Mouse (Mus musculus) ES-E14 (cell line): ENCODE data around the gene Mynn. TPM values are rescaled to one million over a fixed set of nuclear protein-coding genes. Genes with fewer than 3 reads are reported as not detected.

ENCODE experiments used
- DNase-seq: peaks from one replicate; pipeline ENCODE4 v3.0.0-alpha.2; 2013; ENCODE audit warnings: low read depth, low spot score
- H3K27ac ChIP-seq: 2 replicates; pipeline ENCODE4 v1.5.1; 2012; ENCODE audit warnings: low read depth, mild to moderate bottlenecking, low read length, moderate library complexity, mixed read lengths; ENCODE audit not compliant: poor library complexity, insufficient read depth, severe bottlenecking
- H3K36me3 ChIP-seq: 2 replicates; pipeline ENCODE4 v1.6.1; 2012; ENCODE audit warnings: mild to moderate bottlenecking, low read length, moderate library complexity, mixed read lengths; ENCODE audit not compliant: control insufficient read depth, poor library complexity, insufficient read depth, severe bottlenecking
- H3K4me1 ChIP-seq, 2 experiments: fragments of 150-350 bp in 1 of 2; sonication (generic) in 1 of 2; 2 replicates each; pipeline ENCODE4 v1.6.1; 2012; ENCODE audit warnings: low read length in 2 of 2, mild to moderate bottlenecking in 1 of 2, mixed read lengths in 1 of 2; ENCODE audit not compliant: control insufficient read depth in 2 of 2, insufficient read depth in 2 of 2, poor library complexity in 1 of 2
- H3K4me3 ChIP-seq, 2 experiments: fragments of 150-350 bp in 1 of 2; sonication (generic) in 1 of 2; 2 replicates each; pipeline ENCODE4 v1.5.1; 2012; ENCODE audit warnings: low read length in 2 of 2, low read depth in 1 of 2, mild to moderate bottlenecking in 1 of 2, mixed read lengths in 1 of 2; ENCODE audit not compliant: insufficient read depth in 1 of 2, poor library complexity in 1 of 2, severe bottlenecking in 1 of 2
- H3K9ac ChIP-seq: 2 replicates; pipeline ENCODE4 v1.6.1; 2012; ENCODE audit warnings: low read depth, mild to moderate bottlenecking, low read length, mixed read lengths; ENCODE audit not compliant: poor library complexity, insufficient read depth, severe bottlenecking
- H3K9me3 ChIP-seq: fragments of 150-350 bp; sonication (generic); 2 replicates; pipeline ENCODE4 v1.6.1; 2012; ENCODE audit warnings: low read depth, mild to moderate bottlenecking, low read length; ENCODE audit not compliant: control insufficient read depth, insufficient read depth
- CHD2 ChIP-seq: IDR thresholded peaks from 2 replicates; pipeline ENCODE4 v1.6.1; 2014; ENCODE audit warnings: mild to moderate bottlenecking, low read depth, low read length, inconsistent platforms
- HCFC1 ChIP-seq: IDR thresholded peaks from 2 replicates; pipeline ENCODE4 v1.6.1; 2012; ENCODE audit warnings: low read length, inconsistent platforms, borderline replicate concordance; ENCODE audit not compliant: insufficient read depth
- MAFK ChIP-seq: IDR thresholded peaks from 2 replicates; pipeline ENCODE4 v1.6.1; 2014; ENCODE audit warnings: mild to moderate bottlenecking, low read depth, low read length, inconsistent platforms; ENCODE audit not compliant: insufficient read depth
- ZC3H11A ChIP-seq: IDR thresholded peaks from 2 replicates; pipeline ENCODE4 v1.6.1; 2012; ENCODE audit warnings: low read depth, mild to moderate bottlenecking, inconsistent platforms, low read length, borderline replicate concordance
- ZNF384 ChIP-seq: IDR thresholded peaks from 2 replicates; pipeline ENCODE4 v1.6.1; 2012; ENCODE audit warnings: low read depth, low read length, inconsistent platforms
- in situ Hi-C, 2 experiments: fragments of 600-800 bp; cut with MboI; formaldehyde crosslinking; loops; one replicate each; pipeline ENCODE4 v1.15.1; 2025; ENCODE audit warnings: low sequenced_read_pairs in 2 of 2, inconsistent platforms in 1 of 2; ENCODE audit not compliant: unreplicated experiment in 2 of 2
- total RNA-seq: library from RNA; depleted of rRNA; stranded (reverse); fragments of 300-350 nt; gene quantifications from 2 replicates; pipeline ENCODE4 v1.2.3, GENCODE M21; 2012

Gene Mynn
- total RNA-seq, 1 experiment: 18.5 TPM

DNA sequence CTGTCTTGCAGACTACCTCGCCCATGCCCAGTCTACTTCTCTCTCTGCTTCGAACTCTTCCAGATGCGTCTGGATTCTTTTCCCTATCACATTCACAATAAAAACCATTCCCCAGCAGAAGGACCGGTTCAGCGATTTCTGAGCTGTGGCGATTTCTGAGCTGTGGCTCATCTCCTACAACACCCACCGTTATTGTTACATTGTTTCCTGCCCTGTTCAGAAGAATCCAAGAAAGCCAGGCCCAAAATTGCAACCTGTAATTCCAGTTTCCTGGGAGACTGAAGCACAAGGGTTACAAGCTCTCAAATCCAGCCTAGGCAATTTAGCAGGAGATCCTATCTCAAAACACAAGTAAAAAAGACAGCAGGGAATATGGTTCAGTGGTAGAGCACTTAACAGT is 4.6 kb upstream of the Mynn start:
- no peak for DNase-seq
- H3K4me1 ChIP-seq: peaks cover 0 to 8% of the 10 kb centered on the region in 2 experiments; a peak in 1 of 4 replicates
- H3K9ac ChIP-seq: no peak overlapping the region
- H3K9me3 ChIP-seq: no peaks in the 10 kb centered on the region
- H3K4me3 ChIP-seq: no peak overlapping the region
- H3K36me3 ChIP-seq: no peaks in the 10 kb centered on the region
- no peak for TF ChIP-seq ZNF384
- TF ChIP-seq CHD2: no peak
- TF ChIP-seq ZC3H11A: no peak
- no peak for TF ChIP-seq HCFC1
- TF ChIP-seq MAFK: no peak
- no peak overlapping the region for H3K27ac ChIP-seq
- in situ Hi-C loops: loop anchor here (10.0 to 25.0 kb wide), 2 partner anchors 128 to 365 kb away; partner anchors contain the start of gene Phc3 (in 1 of the 2)

DNA sequence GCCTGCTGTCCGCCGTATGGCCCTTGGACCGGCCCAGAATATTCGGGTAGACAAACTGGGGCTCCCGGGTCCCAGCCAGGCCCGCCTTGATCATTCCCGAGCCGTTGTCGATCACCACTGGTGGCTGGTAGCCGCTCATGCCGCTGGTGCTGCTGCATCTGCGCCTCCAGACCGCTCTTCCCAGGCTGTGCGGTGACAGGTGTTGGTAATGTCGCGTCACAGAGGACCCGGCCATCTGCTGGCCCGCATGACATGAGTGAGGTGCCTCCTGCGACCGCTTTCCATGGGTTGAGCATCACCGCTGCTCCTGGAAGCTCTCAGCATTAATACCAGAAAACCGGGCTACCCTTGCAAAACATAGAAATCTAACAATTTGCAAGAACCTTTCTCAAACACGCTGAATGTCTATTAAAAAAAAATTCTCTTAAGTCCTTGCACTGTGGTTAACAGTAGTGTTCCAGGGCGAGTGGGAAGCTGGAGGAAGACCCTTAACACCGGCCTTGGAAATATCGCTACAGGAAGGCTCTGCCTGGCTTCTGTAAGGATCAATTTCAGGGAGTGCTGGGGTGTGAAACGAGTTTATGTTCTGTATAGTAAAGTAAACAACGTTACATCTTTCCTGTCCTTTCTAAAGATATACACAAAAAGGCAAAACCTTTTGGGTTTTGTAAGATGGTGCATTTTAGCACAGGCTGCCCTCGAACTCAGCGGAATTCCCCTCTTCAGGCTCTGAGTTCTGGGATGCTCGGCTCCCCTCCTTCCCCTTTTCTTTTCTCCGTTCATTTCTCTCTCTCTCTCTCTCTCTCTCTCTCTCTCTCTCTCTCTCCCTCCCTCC is 1.9 kb upstream of the Mynn start, which contains the start of gene Actrt3:
TSS of gene Actrt3 (minus strand) at position 229 of the 835 bp plus-strand sequence.
- Histone ChIP-seq H3K36me3 (peaks cover 1% of the 10 kb centered on the region; the same call in 1 of the 2 replicates), H3K4me1 (peaks cover 0 to 3% of the 10 kb centered on the region in 2 experiments; a peak in 1 of 4 replicates), H3K27ac (no peak within 1 kb of the TSS), H3K4me3 (peak within 1 kb of the TSS; percentile 61 to 66), H3K9me3 (no peaks in the 10 kb centered on the region), H3K9ac (peak within 1 kb of the TSS; percentile 62; the same call in 1 of the 2 replicates)
- in situ Hi-C loops: loop anchor here (10.0 to 25.0 kb wide), 2 partner anchors 125 to 362 kb away; partner anchors contain the start of gene Phc3 (in 1 of the 2)
- no peak for TF ChIP-seq MAFK
- no peak for TF ChIP-seq HCFC1
- no peak for TF ChIP-seq ZNF384
- no peak for TF ChIP-seq CHD2
- no peak for TF ChIP-seq ZC3H11A
- no peak for DNase-seq

GRCm38 (mm10) chr3:30600717-30601116 is 1.1 kb upstream of the Mynn start:
- peak overlapping the region; percentile 62; the same call in 1 of the 2 replicates for H3K9ac ChIP-seq
- H3K9me3 ChIP-seq: no peaks in the 10 kb centered on the region
- TF ChIP-seq HCFC1: no peak
- no peak for TF ChIP-seq ZNF384
- TF ChIP-seq ZC3H11A: no peak
- TF ChIP-seq MAFK: no peak
- no peak for TF ChIP-seq CHD2
- H3K27ac ChIP-seq: no peak overlapping the region
- H3K36me3 ChIP-seq: peaks cover 2% of the 10 kb centered on the region; the same call in 1 of the 2 replicates
- no peak for DNase-seq
- H3K4me3 ChIP-seq: peak overlapping the region; percentile 59 to 66
- in situ Hi-C loops: no loop called here
- H3K4me1 ChIP-seq: peaks cover 0 to 3% of the 10 kb centered on the region in 2 experiments; a peak in 1 of 4 replicates

DNA sequence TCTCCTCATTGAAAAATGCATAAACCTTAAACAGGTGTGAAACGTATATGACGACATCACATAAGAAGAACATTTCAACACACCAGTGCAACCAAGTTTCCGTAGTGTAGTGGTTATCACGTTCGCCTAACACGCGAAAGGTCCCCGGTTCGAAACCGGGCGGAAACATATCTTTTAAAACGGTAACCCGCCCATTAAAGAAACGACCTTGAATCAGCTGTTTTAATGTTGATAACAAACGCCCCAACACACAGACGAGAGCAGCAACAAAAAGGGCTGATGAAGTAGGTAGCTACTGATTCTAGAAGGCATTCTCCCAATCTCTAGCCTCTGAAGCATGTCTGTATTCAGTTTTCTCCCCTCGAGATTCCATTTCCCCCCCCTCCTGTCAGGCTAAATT is 690 bp upstream of the Mynn start:
- peak; percentile 72 for DNase-seq
- H3K27ac ChIP-seq: no peak overlapping the region
- no peak for TF ChIP-seq ZC3H11A
- TF ChIP-seq HCFC1: 0 out of 2 replicates have a peak, but pooled peaks have one; percentile 9
- no peak for TF ChIP-seq CHD2
- TF ChIP-seq ZNF384: no peak
- TF ChIP-seq MAFK: peak; percentile 93

More for the DNA sequence above, 690 bp upstream of the Mynn start:
- H3K36me3 ChIP-seq: peaks cover 2% of the 10 kb centered on the region; the same call in 1 of the 2 replicates
- in situ Hi-C loops: no loop called here
- H3K9ac ChIP-seq: no peak overlapping the region
- peaks cover 0 to 3% of the 10 kb centered on the region in 2 experiments; a peak in 1 of 4 replicates for H3K4me1 ChIP-seq
- peak overlapping the region; percentile 11 to 97; a peak in 3 of 4 replicates for H3K4me3 ChIP-seq
- no peaks in the 10 kb centered on the region for H3K9me3 ChIP-seq
